Mouse (Mus musculus): ENCODE data around the gene Gab2. TPM values are rescaled to one million over a fixed set of nuclear protein-coding genes. Genes with fewer than 3 reads are reported as not detected.

The Gab2 gene
- total and polyA plus RNA-seq, 2 experiments from 2014 or later: 15.7 to 36.8 TPM

- no peak overlapping the region for H3K27ac ChIP-seq (ENCODE audit: low read depth, low read length)
- WGBS: 79% methylated on average over 1 of the region's 1 CpGs
- H3K9me3 ChIP-seq (ENCODE audit: low read length): no peaks in the 10 kb centered on the region
- no peak overlapping the region for H3K4me3 ChIP-seq (ENCODE audit: low read depth, low read length)
- no peaks in the 10 kb centered on the region for H3K4me1 ChIP-seq (ENCODE audit: insufficient read depth, low read length)
- H3K27me3 ChIP-seq (ENCODE audit: insufficient read depth, low read length): no peaks in the 10 kb centered on the region
- ATAC-seq (ENCODE audit: low FRiP score) (no peak), DNase-seq (ENCODE audit: low spot score) (no peak)
- no peak overlapping the region for H3K9ac ChIP-seq (replicated peaks; ENCODE audit: low read length, poor library complexity, severe bottlenecking)
- no peak for TF ChIP-seq CTCF (IDR thresholded peaks at IDR 0.05)
- H3K4me2 ChIP-seq (ENCODE audit: low read depth, low read length, poor library complexity, severe bottlenecking): no peak overlapping the region
- H3K36me3 ChIP-seq (ENCODE audit: insufficient read depth, low read length): no peaks in the 10 kb centered on the region
Measured at GRCm38 (mm10) chr7:97247661-97248060, 166.3 kb downstream of the Gab2 start.

- no peaks in the 10 kb centered on the region for H3K36me3 ChIP-seq (ENCODE audit: insufficient read depth, low read length)
- H3K27me3 ChIP-seq (ENCODE audit: insufficient read depth, low read length): no peaks in the 10 kb centered on the region
- H3K4me2 ChIP-seq (ENCODE audit: low read depth, low read length, poor library complexity, severe bottlenecking): no peak overlapping the region
- ATAC-seq (ENCODE audit: low FRiP score): no peak
- no peaks in the 10 kb centered on the region for H3K9me3 ChIP-seq (ENCODE audit: low read length)
- H3K9ac ChIP-seq (replicated peaks; ENCODE audit: low read length, poor library complexity, severe bottlenecking): no peak overlapping the region
- WGBS: 83% methylated on average over 5 of the region's 5 CpGs
- no peak for DNase-seq (ENCODE audit: low spot score)
- no peak for TF ChIP-seq CTCF (IDR thresholded peaks at IDR 0.05)
- H3K4me3 ChIP-seq (ENCODE audit: low read depth, low read length): no peak overlapping the region
- H3K27ac ChIP-seq (ENCODE audit: low read depth, low read length): no peak overlapping the region
- no peaks in the 10 kb centered on the region for H3K4me1 ChIP-seq (ENCODE audit: insufficient read depth, low read length)
Measured at GRCm38 (mm10) chr7:97248136-97248535, 166.8 kb downstream of the Gab2 start.

GRCm38 (mm10) chr7:97251638-97252037, 170.3 kb downstream of the Gab2 start:
- no peak overlapping the region for H3K9ac ChIP-seq (replicated peaks; ENCODE audit: low read length, poor library complexity, severe bottlenecking)
- no peak for TF ChIP-seq CTCF (IDR thresholded peaks at IDR 0.05)
- no peaks in the 10 kb centered on the region for H3K4me1 ChIP-seq (ENCODE audit: insufficient read depth, low read length)
- H3K27ac ChIP-seq (ENCODE audit: low read depth, low read length): no peak overlapping the region
- WGBS: 75% methylated on average over 2 of the region's 2 CpGs
- H3K9me3 ChIP-seq (ENCODE audit: low read length): no peaks in the 10 kb centered on the region
- DNase-seq (ENCODE audit: low spot score): no peak
- no peak for ATAC-seq (ENCODE audit: low FRiP score)
- no peaks in the 10 kb centered on the region for H3K27me3 ChIP-seq (ENCODE audit: insufficient read depth, low read length)
- H3K4me2 ChIP-seq (ENCODE audit: low read depth, low read length, poor library complexity, severe bottlenecking): no peak overlapping the region
- no peak overlapping the region for H3K4me3 ChIP-seq (ENCODE audit: low read depth, low read length)
- no peaks in the 10 kb centered on the region for H3K36me3 ChIP-seq (ENCODE audit: insufficient read depth, low read length)

- WGBS: 71% methylated on average over 1 of the region's 1 CpGs
- ATAC-seq (ENCODE audit: low FRiP score) (no peak), DNase-seq (ENCODE audit: low spot score) (no peak)
- no peak for TF ChIP-seq CTCF (IDR thresholded peaks at IDR 0.05)
- Histone ChIP-seq H3K27me3 (ENCODE audit: insufficient read depth, low read length) (no peaks in the 10 kb centered on the region), H3K4me2 (ENCODE audit: low read depth, low read length, poor library complexity, severe bottlenecking) (no peak overlapping the region), H3K36me3 (ENCODE audit: insufficient read depth, low read length) (no peaks in the 10 kb centered on the region), H3K4me1 (ENCODE audit: insufficient read depth, low read length) (no peaks in the 10 kb centered on the region), H3K4me3 (ENCODE audit: low read depth, low read length) (no peak overlapping the region), H3K9me3 (ENCODE audit: low read length) (no peaks in the 10 kb centered on the region), H3K9ac (replicated peaks; ENCODE audit: low read length, poor library complexity, severe bottlenecking) (no peak overlapping the region), H3K27ac (ENCODE audit: low read depth, low read length) (no peak overlapping the region)
Measured at GRCm38 (mm10) chr7:97262541-97262940, 181.2 kb downstream of the Gab2 start.

GRCm38 (mm10) chr7:97270367-97270766, 189.0 kb downstream of the Gab2 start:
- Histone ChIP-seq H3K36me3 (ENCODE audit: insufficient read depth, low read length) (peaks cover 4% of the 10 kb centered on the region; the same call in 1 of the 2 replicates), H3K9ac (replicated peaks; ENCODE audit: low read length, poor library complexity, severe bottlenecking) (no peak overlapping the region), H3K27ac (ENCODE audit: low read depth, low read length) (no peak overlapping the region), H3K4me2 (ENCODE audit: low read depth, low read length, poor library complexity, severe bottlenecking) (no peak overlapping the region), H3K4me3 (ENCODE audit: low read depth, low read length) (no peak overlapping the region), H3K9me3 (ENCODE audit: low read length) (no peaks in the 10 kb centered on the region), H3K27me3 (ENCODE audit: insufficient read depth, low read length) (no peaks in the 10 kb centered on the region), H3K4me1 (ENCODE audit: insufficient read depth, low read length) (no peaks in the 10 kb centered on the region)
- DNase-seq (ENCODE audit: low spot score) (no peak), ATAC-seq (ENCODE audit: low FRiP score) (no peak)
- TF ChIP-seq CTCF (IDR thresholded peaks at IDR 0.05): no peak

- ATAC-seq (ENCODE audit: low FRiP score): no peak
- Histone ChIP-seq H3K9ac (replicated peaks; ENCODE audit: low read length, poor library complexity, severe bottlenecking) (no peak overlapping the region), H3K36me3 (ENCODE audit: insufficient read depth, low read length) (peaks cover 4% of the 10 kb centered on the region; the same call in 1 of the 2 replicates), H3K4me3 (ENCODE audit: low read depth, low read length) (no peak overlapping the region), H3K27ac (ENCODE audit: low read depth, low read length) (no peak overlapping the region), H3K27me3 (ENCODE audit: insufficient read depth, low read length) (no peaks in the 10 kb centered on the region), H3K9me3 (ENCODE audit: low read length) (no peaks in the 10 kb centered on the region), H3K4me1 (ENCODE audit: insufficient read depth, low read length) (no peaks in the 10 kb centered on the region), H3K4me2 (ENCODE audit: low read depth, low read length, poor library complexity, severe bottlenecking) (no peak overlapping the region)
- no peak for DNase-seq (ENCODE audit: low spot score)
- 96% methylated on average over 1 of the region's 1 CpGs for WGBS
- TF ChIP-seq CTCF (IDR thresholded peaks at IDR 0.05): no peak
Measured at GRCm38 (mm10) chr7:97271068-97271467, 189.7 kb downstream of the Gab2 start.
